Mouse (Mus musculus): ENCODE results near the gene Itgb4. TPM values are rescaled to one million over a fixed set of nuclear protein-coding genes. Genes with fewer than 3 reads are reported as not detected.

The Itgb4 gene
- polyA plus RNA-seq, 1 experiment from 2014 or later: 10.7 TPM

DNA sequence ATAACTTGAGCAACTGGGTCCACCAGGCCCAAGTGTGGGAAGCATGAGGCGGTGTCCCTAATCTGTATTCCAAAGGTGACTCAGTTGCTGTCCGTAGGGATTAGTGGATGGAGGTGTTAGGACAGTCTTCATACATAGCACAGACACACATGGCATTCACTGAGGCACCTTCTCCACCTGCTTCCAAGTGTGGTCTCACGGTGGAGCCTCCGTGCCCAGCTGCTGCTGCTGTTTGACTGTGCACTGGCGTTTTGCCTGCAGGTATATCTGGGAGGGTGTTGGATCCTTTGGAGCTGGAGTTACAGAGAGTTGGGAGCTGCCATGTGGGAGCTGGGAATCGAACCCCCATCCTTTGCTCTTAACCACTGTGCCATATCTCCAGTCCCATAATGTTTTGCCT is 60.1 kb downstream of the Itgb4 start:
- DNase-seq (ENCODE audit: low spot score) (no peak), ATAC-seq (ENCODE audit: low read depth) (no peak)
- Histone ChIP-seq H3K9ac (ENCODE audit: low read depth, low read length) (no peak overlapping the region), H3K4me2 (ENCODE audit: low read depth, low read length) (no peak overlapping the region), H3K27ac (replicated peaks; ENCODE audit: low read depth, low read length) (no peak overlapping the region), H3K36me3 (ENCODE audit: control insufficient read depth, insufficient read depth, low read length) (peaks cover 25% of the 10 kb centered on the region), H3K9me3 (ENCODE audit: control insufficient read depth, low read length) (no peaks in the 10 kb centered on the region), H3K4me1 (ENCODE audit: control insufficient read depth, insufficient read depth, low read length) (peaks cover 9% of the 10 kb centered on the region), H3K27me3 (replicated peaks; ENCODE audit: control insufficient read depth, insufficient read depth, low read length) (no peaks in the 10 kb centered on the region), H3K4me3 (ENCODE audit: low read depth, low read length) (no peak overlapping the region)
- WGBS: 97% methylated on average over 6 of the region's 6 CpGs

DNA sequence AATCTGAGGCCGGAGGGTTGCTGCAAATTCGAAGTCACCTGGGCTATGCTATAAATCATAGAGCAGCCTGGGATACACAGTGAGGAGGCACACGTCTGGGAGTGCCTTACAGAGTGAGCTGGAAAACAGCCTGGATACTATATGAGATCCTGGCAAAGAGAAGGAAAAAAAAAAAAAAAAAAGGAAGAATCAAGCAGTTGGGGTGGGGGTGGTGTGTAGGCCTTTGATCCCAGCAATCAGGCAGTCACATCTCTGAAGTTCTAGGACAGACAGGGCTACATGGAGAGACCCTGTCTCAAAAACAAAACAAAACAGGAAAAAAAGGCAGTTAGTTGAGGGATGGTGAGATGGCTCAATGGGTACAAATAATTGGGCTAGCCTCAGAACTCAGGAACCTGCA is 62.2 kb downstream of the Itgb4 start:
- Histone ChIP-seq H3K4me3 (ENCODE audit: low read depth, low read length) (no peak overlapping the region), H3K27me3 (replicated peaks; ENCODE audit: control insufficient read depth, insufficient read depth, low read length) (no peaks in the 10 kb centered on the region), H3K4me1 (ENCODE audit: control insufficient read depth, insufficient read depth, low read length) (peaks cover 1% of the 10 kb centered on the region), H3K27ac (replicated peaks; ENCODE audit: low read depth, low read length) (no peak overlapping the region), H3K4me2 (ENCODE audit: low read depth, low read length) (no peak overlapping the region), H3K9me3 (ENCODE audit: control insufficient read depth, low read length) (no peaks in the 10 kb centered on the region), H3K9ac (ENCODE audit: low read depth, low read length) (no peak overlapping the region), H3K36me3 (ENCODE audit: control insufficient read depth, insufficient read depth, low read length) (peaks cover 41% of the 10 kb centered on the region)
- ATAC-seq (ENCODE audit: low read depth): no peak
- no peak for DNase-seq (ENCODE audit: low spot score)
- WGBS: 87% methylated on average over 3 of the region's 3 CpGs

DNA sequence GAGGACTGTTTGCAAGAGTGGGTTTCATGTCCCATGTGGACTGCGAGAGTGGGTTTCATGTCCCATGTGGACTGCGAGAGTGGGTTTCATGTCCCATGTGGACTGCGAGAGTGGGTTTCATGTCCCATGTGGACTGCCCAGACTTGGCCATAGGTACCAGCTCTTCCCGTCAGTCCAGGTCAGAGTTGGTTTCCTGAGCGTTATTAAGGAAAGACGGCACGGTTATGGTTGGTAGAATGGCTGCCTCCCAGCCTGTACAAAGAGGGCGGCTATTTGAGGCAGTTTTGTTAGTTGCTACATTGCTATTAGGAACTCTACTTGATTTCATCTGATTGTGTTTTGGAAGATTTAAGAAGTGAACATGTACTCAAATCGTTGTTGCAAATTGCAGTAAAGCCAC is 63.3 kb downstream of the Itgb4 start:
- H3K4me2 ChIP-seq (ENCODE audit: low read depth, low read length): no peak overlapping the region
- DNase-seq (ENCODE audit: low spot score): no peak
- no peak for ATAC-seq (ENCODE audit: low read depth)
- H3K27me3 ChIP-seq (replicated peaks; ENCODE audit: control insufficient read depth, insufficient read depth, low read length): no peaks in the 10 kb centered on the region
- H3K27ac ChIP-seq (replicated peaks; ENCODE audit: low read depth, low read length): no peak overlapping the region
- H3K4me1 ChIP-seq (ENCODE audit: control insufficient read depth, insufficient read depth, low read length): no peaks in the 10 kb centered on the region
- no peaks in the 10 kb centered on the region for H3K9me3 ChIP-seq (ENCODE audit: control insufficient read depth, low read length)
- H3K9ac ChIP-seq (ENCODE audit: low read depth, low read length): no peak overlapping the region
- WGBS: 90% methylated on average over 9 of the region's 9 CpGs
- no peak overlapping the region for H3K4me3 ChIP-seq (ENCODE audit: low read depth, low read length)
- peaks cover 51% of the 10 kb centered on the region for H3K36me3 ChIP-seq (ENCODE audit: control insufficient read depth, insufficient read depth, low read length)

GRCm38 (mm10) chr11:116040593-116040992 is 66.1 kb downstream of the Itgb4 start:
- Histone ChIP-seq H3K9me3 (ENCODE audit: control insufficient read depth, low read length) (no peaks in the 10 kb centered on the region), H3K27ac (replicated peaks; ENCODE audit: low read depth, low read length) (no peak overlapping the region), H3K36me3 (ENCODE audit: control insufficient read depth, insufficient read depth, low read length) (peaks cover 54% of the 10 kb centered on the region), H3K4me2 (ENCODE audit: low read depth, low read length) (no peak overlapping the region), H3K4me1 (ENCODE audit: control insufficient read depth, insufficient read depth, low read length) (no peaks in the 10 kb centered on the region), H3K27me3 (replicated peaks; ENCODE audit: control insufficient read depth, insufficient read depth, low read length) (no peaks in the 10 kb centered on the region), H3K4me3 (ENCODE audit: low read depth, low read length) (no peak overlapping the region), H3K9ac (ENCODE audit: low read depth, low read length) (no peak overlapping the region)
- WGBS: 76% methylated on average over 6 of the region's 6 CpGs
- DNase-seq (ENCODE audit: low spot score): no peak
- ATAC-seq (ENCODE audit: low read depth): no peak

- DNase-seq (ENCODE audit: low spot score): no peak
- no peaks in the 10 kb centered on the region for H3K27me3 ChIP-seq (replicated peaks; ENCODE audit: control insufficient read depth, insufficient read depth, low read length)
- ATAC-seq (ENCODE audit: low read depth): no peak
- no peak overlapping the region for H3K4me2 ChIP-seq (ENCODE audit: low read depth, low read length)
- H3K9me3 ChIP-seq (ENCODE audit: control insufficient read depth, low read length): no peaks in the 10 kb centered on the region
- peaks cover 53% of the 10 kb centered on the region for H3K36me3 ChIP-seq (ENCODE audit: control insufficient read depth, insufficient read depth, low read length)
- H3K4me3 ChIP-seq (ENCODE audit: low read depth, low read length): no peak overlapping the region
- no peak overlapping the region for H3K27ac ChIP-seq (replicated peaks; ENCODE audit: low read depth, low read length)
- H3K9ac ChIP-seq (ENCODE audit: low read depth, low read length): no peak overlapping the region
- no peaks in the 10 kb centered on the region for H3K4me1 ChIP-seq (ENCODE audit: control insufficient read depth, insufficient read depth, low read length)
- WGBS: 93% methylated on average over 2 of the region's 2 CpGs
These were observed 67.3 kb downstream of the Itgb4 start for GRCm38 (mm10) chr11:116041833-116042232.

DNA sequence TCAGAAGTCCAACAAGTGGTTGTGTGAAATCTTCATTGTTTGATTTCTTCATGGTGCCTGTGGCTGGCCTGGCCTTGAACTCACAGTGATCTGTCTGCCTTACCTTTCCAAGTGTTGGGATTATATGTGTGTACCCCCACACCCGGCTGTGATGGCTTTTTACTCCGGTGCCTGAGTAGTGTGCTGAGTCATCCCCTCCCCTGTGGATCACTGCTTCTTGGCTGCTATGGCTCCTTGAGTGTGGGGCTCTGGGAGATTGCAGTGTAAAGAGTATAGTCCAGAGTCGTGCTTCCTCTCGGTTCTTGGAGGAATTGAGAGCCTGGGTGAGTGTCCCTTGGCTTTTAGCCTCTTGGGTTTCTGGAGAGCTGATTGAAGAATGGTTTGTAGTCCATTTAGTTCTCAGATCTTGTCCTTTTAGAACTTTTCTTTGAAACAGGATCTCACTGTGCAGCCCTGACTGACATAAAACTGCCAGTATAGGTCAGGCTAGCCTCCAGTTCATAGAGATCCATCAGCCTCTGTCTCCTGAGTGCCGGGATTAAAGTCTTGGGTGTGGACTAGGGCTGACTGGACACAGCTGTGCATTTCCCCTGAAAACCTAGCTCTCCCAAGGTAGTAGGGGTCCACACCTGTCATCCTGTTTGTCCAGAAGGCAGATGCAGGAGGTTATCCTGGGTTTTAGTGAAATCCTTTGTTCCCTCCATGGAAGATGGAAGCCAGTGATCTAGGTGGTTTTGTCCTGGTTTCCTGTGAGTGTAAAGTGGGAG is 68.0 kb downstream of the Itgb4 start:
- no peaks in the 10 kb centered on the region for H3K4me1 ChIP-seq (ENCODE audit: control insufficient read depth, insufficient read depth, low read length)
- no peaks in the 10 kb centered on the region for H3K9me3 ChIP-seq (ENCODE audit: control insufficient read depth, low read length)
- no peak for DNase-seq (ENCODE audit: low spot score)
- no peak overlapping the region for H3K4me3 ChIP-seq (ENCODE audit: low read depth, low read length)
- H3K9ac ChIP-seq (ENCODE audit: low read depth, low read length): no peak overlapping the region
- no peak overlapping the region for H3K27ac ChIP-seq (replicated peaks; ENCODE audit: low read depth, low read length)
- H3K36me3 ChIP-seq (ENCODE audit: control insufficient read depth, insufficient read depth, low read length): peaks cover 60% of the 10 kb centered on the region
- 88% methylated on average over 5 of the region's 5 CpGs for WGBS
- H3K4me2 ChIP-seq (ENCODE audit: low read depth, low read length): no peak overlapping the region
- H3K27me3 ChIP-seq (replicated peaks; ENCODE audit: control insufficient read depth, insufficient read depth, low read length): no peaks in the 10 kb centered on the region
- ATAC-seq (ENCODE audit: low read depth): no peak

GRCm38 (mm10) chr11:116043286-116043685 is 68.8 kb downstream of the Itgb4 start:
- no peak overlapping the region for H3K4me3 ChIP-seq (ENCODE audit: low read depth, low read length)
- no peaks in the 10 kb centered on the region for H3K27me3 ChIP-seq (replicated peaks; ENCODE audit: control insufficient read depth, insufficient read depth, low read length)
- H3K4me1 ChIP-seq (ENCODE audit: control insufficient read depth, insufficient read depth, low read length): no peaks in the 10 kb centered on the region
- H3K9ac ChIP-seq (ENCODE audit: low read depth, low read length): no peak overlapping the region
- ATAC-seq (ENCODE audit: low read depth) (no peak), DNase-seq (ENCODE audit: low spot score) (no peak)
- 97% methylated on average over 1 of the region's 1 CpGs for WGBS
- H3K27ac ChIP-seq (replicated peaks; ENCODE audit: low read depth, low read length): no peak overlapping the region
- H3K36me3 ChIP-seq (ENCODE audit: control insufficient read depth, insufficient read depth, low read length): peaks cover 65% of the 10 kb centered on the region
- H3K9me3 ChIP-seq (ENCODE audit: control insufficient read depth, low read length): no peaks in the 10 kb centered on the region
- H3K4me2 ChIP-seq (ENCODE audit: low read depth, low read length): no peak overlapping the region

DNA sequence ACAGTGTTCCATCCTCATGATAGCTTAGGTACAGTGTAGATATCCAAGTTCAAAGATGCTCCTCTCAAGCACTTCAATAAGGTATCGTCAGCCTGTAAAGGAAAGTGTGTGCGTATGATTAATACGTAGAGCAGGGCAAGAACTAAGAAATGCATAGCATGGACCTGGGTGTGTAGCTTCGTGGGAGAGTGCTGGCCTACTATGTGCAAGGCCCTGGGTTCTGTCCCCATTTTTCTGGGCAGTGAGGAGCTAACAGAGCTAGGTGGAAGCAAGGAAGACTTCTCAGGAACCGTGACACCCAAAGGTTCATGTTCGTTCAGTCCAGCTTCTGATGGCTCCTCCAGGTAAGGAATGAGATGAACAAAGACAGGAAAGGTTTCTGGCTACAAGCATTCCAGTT is 70.7 kb downstream of the Itgb4 start:
- Histone ChIP-seq H3K4me2 (ENCODE audit: low read depth, low read length) (no peak overlapping the region), H3K9ac (ENCODE audit: low read depth, low read length) (no peak overlapping the region), H3K4me1 (ENCODE audit: control insufficient read depth, insufficient read depth, low read length) (no peaks in the 10 kb centered on the region), H3K9me3 (ENCODE audit: control insufficient read depth, low read length) (no peaks in the 10 kb centered on the region), H3K27ac (replicated peaks; ENCODE audit: low read depth, low read length) (no peak overlapping the region), H3K27me3 (replicated peaks; ENCODE audit: control insufficient read depth, insufficient read depth, low read length) (no peaks in the 10 kb centered on the region), H3K4me3 (ENCODE audit: low read depth, low read length) (no peak overlapping the region), H3K36me3 (ENCODE audit: control insufficient read depth, insufficient read depth, low read length) (peaks cover 70% of the 10 kb centered on the region)
- ATAC-seq (ENCODE audit: low read depth): no peak
- DNase-seq (ENCODE audit: low spot score): no peak
- WGBS: 95% methylated on average over 6 of the region's 6 CpGs

DNA sequence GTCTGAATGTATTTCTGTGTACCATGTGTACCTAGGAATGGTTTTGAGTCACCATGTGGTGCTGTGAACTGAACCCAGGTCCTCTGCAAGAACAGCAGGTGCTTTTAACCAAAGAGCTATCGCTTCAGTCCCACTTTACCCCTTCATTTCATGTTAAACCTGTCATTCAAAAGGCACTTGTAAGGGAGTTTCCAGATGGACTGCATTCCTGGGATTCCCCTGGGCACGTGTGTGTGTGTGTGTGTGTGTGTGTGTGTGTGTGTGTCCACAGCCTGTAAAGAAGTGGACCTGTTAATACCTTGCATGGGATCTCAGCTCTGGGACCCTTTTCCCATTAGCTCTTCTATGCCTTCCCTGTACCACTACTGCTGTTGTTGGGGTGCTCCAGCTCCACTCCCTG is 75.1 kb downstream of the Itgb4 start:
- DNase-seq (ENCODE audit: low spot score) (no peak), ATAC-seq (ENCODE audit: low read depth) (no peak)
- 91% methylated on average over 2 of the region's 2 CpGs for WGBS
- Histone ChIP-seq H3K36me3 (ENCODE audit: control insufficient read depth, insufficient read depth, low read length) (peaks cover 89% of the 10 kb centered on the region), H3K4me1 (ENCODE audit: control insufficient read depth, insufficient read depth, low read length) (no peaks in the 10 kb centered on the region), H3K27me3 (replicated peaks; ENCODE audit: control insufficient read depth, insufficient read depth, low read length) (no peaks in the 10 kb centered on the region), H3K9ac (ENCODE audit: low read depth, low read length) (no peak overlapping the region), H3K27ac (replicated peaks; ENCODE audit: low read depth, low read length) (no peak overlapping the region), H3K4me2 (ENCODE audit: low read depth, low read length) (no peak overlapping the region), H3K4me3 (ENCODE audit: low read depth, low read length) (no peak overlapping the region), H3K9me3 (ENCODE audit: control insufficient read depth, low read length) (no peaks in the 10 kb centered on the region)

All from embryonic facial prominence, embryonic 14.5 days (tissue).